Mouse (Mus musculus): ENCODE results near the gene Ccdc32. TPM values are rescaled to one million over a fixed set of nuclear protein-coding genes. Genes with fewer than 3 reads are reported as not detected.

The Ccdc32 gene
- polyA plus RNA-seq (2016; fragmentation: Nextera tagmentation; extraction: Ambion mirVana) = 20.5 and 21.0 TPM in 2 replicates

- Histone ChIP-seq H3K27me3 (ENCODE audit: poor library complexity, severe bottlenecking) (no peaks in the 10 kb centered on the region), H3K4me3 (peak within 1 kb of the TSS; percentile 80), H3K9me3 (no peaks in the 10 kb centered on the region), H3K36me3 (replicated peaks) (peaks cover 20% of the 10 kb centered on the region), H3K4me1 (peaks cover 17% of the 10 kb centered on the region), H3K27ac (peak within 1 kb of the TSS; percentile 78)
- WGBS = under 1% methylated on average over 28 of the region's 28 CpGs
- DNase-seq (ENCODE audit: extremely low spot score, low spot score) = peak; percentile 90
Observed at GRCm38 (mm10) chr2:119028941-119029551, at the start of gene Ccdc32. Gene Ccdc32, minus strand, starts transcription at chr2:119029393.

GRCm38 (mm10) chr2:119072397-119072796 lies 43.2 kb upstream of the Ccdc32 start:
- Histone ChIP-seq H3K27ac (no peak overlapping the region), H3K36me3 (replicated peaks) (peaks cover 87% of the 10 kb centered on the region), H3K4me1 (no peaks in the 10 kb centered on the region), H3K4me3 (no peak overlapping the region), H3K9me3 (no peaks in the 10 kb centered on the region), H3K27me3 (ENCODE audit: poor library complexity, severe bottlenecking) (no peaks in the 10 kb centered on the region)
- no peak for DNase-seq (ENCODE audit: extremely low spot score, low spot score)
- 95% methylated on average over 4 of the region's 4 CpGs for WGBS

- H3K9me3 ChIP-seq = no peaks in the 10 kb centered on the region
- H3K4me3 ChIP-seq = no peak overlapping the region
- peaks cover 61% of the 10 kb centered on the region for H3K36me3 ChIP-seq (replicated peaks)
- no peaks in the 10 kb centered on the region for H3K27me3 ChIP-seq (ENCODE audit: poor library complexity, severe bottlenecking)
- WGBS = 98% methylated on average over 2 of the region's 2 CpGs
- no peak overlapping the region for H3K27ac ChIP-seq
- no peak for DNase-seq (ENCODE audit: extremely low spot score, low spot score)
- no peaks in the 10 kb centered on the region for H3K4me1 ChIP-seq
Observed at GRCm38 (mm10) chr2:119060139-119060538, 30.9 kb upstream of the Ccdc32 start.

- no peaks in the 10 kb centered on the region for H3K9me3 ChIP-seq
- peaks cover 11% of the 10 kb centered on the region; the same call in 1 of the 2 replicates for H3K36me3 ChIP-seq (replicated peaks)
- no peaks in the 10 kb centered on the region for H3K27me3 ChIP-seq (ENCODE audit: poor library complexity, severe bottlenecking)
- peaks cover 27% of the 10 kb centered on the region for H3K4me1 ChIP-seq
- 93% methylated on average over 4 of the region's 4 CpGs for WGBS
- H3K4me3 ChIP-seq = no peak overlapping the region
- no peak overlapping the region for H3K27ac ChIP-seq
- no peak for DNase-seq (ENCODE audit: extremely low spot score, low spot score)
Observed at GRCm38 (mm10) chr2:119050132-119050650, 21.0 kb upstream of the Ccdc32 start.

- Histone ChIP-seq H3K27me3 (ENCODE audit: poor library complexity, severe bottlenecking) (no peaks in the 10 kb centered on the region), H3K4me3 (peak overlapping the region; percentile 83), H3K4me1 (peaks cover 27% of the 10 kb centered on the region), H3K36me3 (replicated peaks) (peaks cover 14% of the 10 kb centered on the region), H3K27ac (peak overlapping the region; percentile 97), H3K9me3 (no peaks in the 10 kb centered on the region)
- 26% methylated on average over 4 of the region's 4 CpGs for WGBS
- no peak for DNase-seq (ENCODE audit: extremely low spot score, low spot score)
Observed at GRCm38 (mm10) chr2:119047849-119048248, 18.7 kb upstream of the Ccdc32 start.

GRCm38 (mm10) chr2:119046649-119047611 lies 17.7 kb upstream of the Ccdc32 start, which contains the start of gene Knl1:
Gene Knl1, plus strand, starts transcription at chr2:119047119.
- Histone ChIP-seq H3K36me3 (replicated peaks) (peaks cover 18% of the 10 kb centered on the region), H3K4me3 (peak within 1 kb of the TSS; percentile 83), H3K4me1 (peaks cover 27% of the 10 kb centered on the region), H3K9me3 (no peaks in the 10 kb centered on the region), H3K27me3 (ENCODE audit: poor library complexity, severe bottlenecking) (no peaks in the 10 kb centered on the region), H3K27ac (peak within 1 kb of the TSS; percentile 97)
- WGBS = under 1% methylated on average over 77 of the region's 77 CpGs
- peak; percentile 98 for DNase-seq (ENCODE audit: extremely low spot score, low spot score)

GRCm38 (mm10) chr2:119045163-119045562 lies 16.0 kb upstream of the Ccdc32 start:
- Histone ChIP-seq H3K27me3 (ENCODE audit: poor library complexity, severe bottlenecking) (no peaks in the 10 kb centered on the region), H3K4me1 (peaks cover 20% of the 10 kb centered on the region), H3K36me3 (replicated peaks) (peaks cover 29% of the 10 kb centered on the region), H3K9me3 (no peaks in the 10 kb centered on the region), H3K27ac (no peak overlapping the region), H3K4me3 (no peak overlapping the region)
- DNase-seq (ENCODE audit: extremely low spot score, low spot score) = no peak
- 76% methylated on average over 2 of the region's 2 CpGs for WGBS

GRCm38 (mm10) chr2:119040882-119041281 lies 11.7 kb upstream of the Ccdc32 start:
- H3K36me3 ChIP-seq (replicated peaks) = peaks cover 65% of the 10 kb centered on the region
- DNase-seq (ENCODE audit: extremely low spot score, low spot score) = no peak
- 63% methylated on average over 4 of the region's 4 CpGs for WGBS

GRCm38 (mm10) chr2:119035397-119035745 lies 6.2 kb upstream of the Ccdc32 start:
- Histone ChIP-seq H3K27ac (peak overlapping the region; percentile 94), H3K4me3 (peak overlapping the region; percentile 89), H3K36me3 (replicated peaks) (peaks cover 38% of the 10 kb centered on the region), H3K4me1 (peaks cover 16% of the 10 kb centered on the region), H3K9me3 (no peaks in the 10 kb centered on the region), H3K27me3 (ENCODE audit: poor library complexity, severe bottlenecking) (no peaks in the 10 kb centered on the region)
- no peak for DNase-seq (ENCODE audit: extremely low spot score, low spot score)
- 11% methylated on average over 7 of the region's 7 CpGs for WGBS

More at GRCm38 (mm10) chr2:119040882-119041281, 11.7 kb upstream of the Ccdc32 start:
- Histone ChIP-seq H3K27ac (no peak overlapping the region), H3K4me3 (no peak overlapping the region), H3K27me3 (ENCODE audit: poor library complexity, severe bottlenecking) (no peaks in the 10 kb centered on the region), H3K9me3 (no peaks in the 10 kb centered on the region), H3K4me1 (peaks cover 12% of the 10 kb centered on the region)

GRCm38 (mm10) chr2:119034656-119035396 lies 5.6 kb upstream of the Ccdc32 start, which contains the start of gene Rpusd2:
Gene Rpusd2, plus strand, starts transcription at chr2:119034790.
- Histone ChIP-seq H3K27ac (peak within 1 kb of the TSS; percentile 94), H3K27me3 (ENCODE audit: poor library complexity, severe bottlenecking) (no peaks in the 10 kb centered on the region), H3K9me3 (no peaks in the 10 kb centered on the region), H3K4me3 (peak within 1 kb of the TSS; percentile 89), H3K36me3 (replicated peaks) (peaks cover 33% of the 10 kb centered on the region), H3K4me1 (peaks cover 16% of the 10 kb centered on the region)
- under 1% methylated on average over 49 of the region's 49 CpGs for WGBS
- peak; percentile 98 for DNase-seq (ENCODE audit: extremely low spot score, low spot score)

- Histone ChIP-seq H3K27ac (no peak overlapping the region), H3K4me3 (no peak overlapping the region), H3K27me3 (ENCODE audit: poor library complexity, severe bottlenecking) (no peaks in the 10 kb centered on the region), H3K9me3 (no peaks in the 10 kb centered on the region), H3K36me3 (replicated peaks) (peaks cover 7% of the 10 kb centered on the region), H3K4me1 (peaks cover 33% of the 10 kb centered on the region)
- no peak for DNase-seq (ENCODE audit: extremely low spot score, low spot score)
- 72% methylated on average over 4 of the region's 4 CpGs for WGBS
Observed at GRCm38 (mm10) chr2:119032191-119032590, 3.0 kb upstream of the Ccdc32 start.

- H3K4me3 ChIP-seq = no peak overlapping the region
- peaks cover 39% of the 10 kb centered on the region for H3K36me3 ChIP-seq (replicated peaks)
- no peak overlapping the region for H3K27ac ChIP-seq
- DNase-seq (ENCODE audit: extremely low spot score, low spot score) = no peak
- H3K27me3 ChIP-seq (ENCODE audit: poor library complexity, severe bottlenecking) = no peaks in the 10 kb centered on the region
- 91% methylated on average over 4 of the region's 4 CpGs for WGBS
- H3K4me1 ChIP-seq = peaks cover 17% of the 10 kb centered on the region
- H3K9me3 ChIP-seq = no peaks in the 10 kb centered on the region
Observed at GRCm38 (mm10) chr2:119026951-119027350, 2.2 kb downstream of the Ccdc32 start.

All from forebrain, embryonic 10.5 days (tissue).